In the genomic region with DNA sequence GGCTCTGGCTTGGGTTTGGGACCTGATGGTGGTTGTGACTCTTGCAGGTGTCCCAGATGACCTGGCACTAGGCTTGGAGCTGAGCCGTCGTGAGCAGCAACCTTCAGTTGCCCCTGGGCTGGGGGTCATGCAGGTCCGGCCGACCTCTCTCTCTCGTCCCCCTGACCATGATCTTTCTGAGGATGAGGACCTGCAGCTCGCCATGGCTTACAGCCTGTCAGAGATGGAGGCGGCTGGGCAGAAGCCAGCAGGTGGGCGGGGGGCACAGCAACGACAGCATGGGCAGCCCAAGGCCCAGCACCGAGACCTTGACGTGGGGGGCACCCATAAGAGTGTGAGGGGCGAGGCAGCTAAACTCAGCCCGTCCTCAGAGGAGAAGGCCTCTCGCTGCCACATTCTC, we compare ENCODE assay signal across 49 mouse cellular contexts. TPM values are rescaled to one million over a fixed set of nuclear protein-coding genes. Genes with fewer than 3 reads are reported as not detected.
"Had no signal": no experiment of that assay in that cellular context is flagged by ENCODE, and none has a peak within 500 bp of the region (broad histone marks: within the 10 kb centered on the region; RNA-seq: fewer than 3 reads in every experiment).

No protein-coding gene starts in this region.

- H3K36me3 ChIP-seq: intestine, embryonic 15.5 days had no signal

- H3K9ac ChIP-seq: heart, embryonic 12.5 days; heart, embryonic 13.5 days; heart, embryonic 15.5 days; hindbrain, embryonic 12.5 days; hindbrain, embryonic 13.5 days; hindbrain, embryonic 14.5 days; hindbrain, embryonic 15.5 days; intestine, embryonic 15.5 days; kidney, embryonic 15.5 days had no signal

- ATAC-seq: hindbrain, embryonic 16.5 days; hindbrain, postnatal 0 days; inflammation-experienced regulatory T-cells, adult 6 months; intestine, embryonic 15.5 days; intestine, embryonic 16.5 days; intestine, postnatal 0 days had no signal

- H3K27ac ChIP-seq: heart, embryonic 13.5 days; heart, embryonic 15.5 days; hindbrain, embryonic 10.5 days; hindbrain, embryonic 12.5 days; hindbrain, embryonic 13.5 days; hindbrain, embryonic 14.5 days; hindbrain, embryonic 15.5 days; hindbrain, postnatal 0 days; intestine, embryonic 15.5 days; kidney, embryonic 15.5 days; kidney, postnatal 0 days; layer of hippocampus, adult 2 months had no signal

- H3K27me3 ChIP-seq: heart, embryonic 12.5 days; heart, embryonic 13.5 days; heart, embryonic 15.5 days; hindbrain, embryonic 12.5 days; hindbrain, embryonic 13.5 days; hindbrain, embryonic 15.5 days; intestine, embryonic 15.5 days; kidney, embryonic 15.5 days had no signal

- H3K4me2 ChIP-seq: heart, embryonic 12.5 days; heart, embryonic 13.5 days; heart, embryonic 15.5 days; hindbrain, embryonic 12.5 days; hindbrain, embryonic 13.5 days; hindbrain, embryonic 14.5 days; hindbrain, embryonic 15.5 days; intestine, embryonic 15.5 days; kidney, embryonic 15.5 days had no signal

- H3K4me1 ChIP-seq: hindbrain, embryonic 15.5 days had no signal

- DNase-seq: heart, postnatal 10 days; heart, postnatal 14 days; heart, postnatal 36 days; heart, postnatal 4 days; kidney, adult 11 months; kidney, adult 18-20 months; kidney, adult 2 months; kidney, adult 8-10 months; kidney, adult 9 months; kidney, postnatal 10 days; kidney, postnatal 14 days; kidney, postnatal 25 days; kidney, postnatal 36 days; kidney, postnatal 4 days; layer of hippocampus, adult 9-11 months; layer of hippocampus, postnatal 36 days had no signal

- H3K4me3 ChIP-seq: heart, embryonic 12.5 days; heart, embryonic 13.5 days; heart, embryonic 15.5 days; hindbrain, embryonic 10.5 days; hindbrain, embryonic 12.5 days; hindbrain, embryonic 13.5 days; hindbrain, embryonic 15.5 days; intestine, embryonic 15.5 days; kidney, embryonic 15.5 days; layer of hippocampus, adult 2 months had no signal

- H3K9me3 ChIP-seq: heart, embryonic 12.5 days; heart, embryonic 13.5 days; heart, embryonic 15.5 days; hindbrain, embryonic 10.5 days; hindbrain, embryonic 12.5 days; hindbrain, embryonic 13.5 days; hindbrain, embryonic 15.5 days; intestine, embryonic 15.5 days; kidney, embryonic 15.5 days had no signal

RNA-seq across cellular contexts. Expression of gene A630095N17Rik, which starts 11.5 kb away (rescaled TPM):
- total RNA-seq: heart, postnatal 10 days; heart, postnatal 14 days; heart, postnatal 25 days; heart, postnatal 36 days; heart, postnatal 4 days; hindbrain, postnatal 0 days; layer of hippocampus, adult 18-20 months; layer of hippocampus, adult 2 months; layer of hippocampus, adult 8-10 months; layer of hippocampus, postnatal 10 days; layer of hippocampus, postnatal 14 days; layer of hippocampus, postnatal 25 days; layer of hippocampus, postnatal 36 days; left cerebral cortex, adult 8-10 months; left cerebral cortex, postnatal 10 days had no signal
- polyA plus RNA-seq: heart, embryonic 12.5 days; heart, embryonic 13.5 days; heart, embryonic 14.5 days; heart, embryonic 15.5 days; heart, postnatal 0 days; hindbrain, embryonic 10.5 days; hindbrain, embryonic 11.5 days; hindbrain, embryonic 12.5 days; hindbrain, embryonic 13.5 days; hindbrain, embryonic 14.5 days; hindbrain, embryonic 15.5 days; hindbrain, embryonic 16.5 days; inflammation-experienced regulatory T-cells, adult 6 months; intestine, embryonic 14.5 days; intestine, embryonic 15.5 days; intestine, embryonic 16.5 days; intestine, postnatal 0 days; kidney, adult 2 months; kidney, embryonic 14.5 days; kidney, embryonic 15.5 days; kidney, embryonic 16.5 days; large intestine, adult 2 months had no signal

RNA-seq across cellular contexts. Expression of gene Ptprn, which starts 20.9 kb away (rescaled TPM):
- total RNA-seq: hematopoietic stem cell, adult 5-6 weeks had no signal
